Mouse (Mus musculus) induced T-regulatory cell, adult 2 months (primary cell): Measurements from ENCODE around the gene Gmds.

Experiments
- DNase-seq: peaks from one replicate; pipeline ENCODE4 v3.0.0-alpha.2; 2012; ENCODE audit warnings: low read depth

The Gmds gene

GRCm38 (mm10) chr13:31955171-31955570 is 383.4 kb downstream of the Gmds start:
- DNase-seq: no peak

DNA sequence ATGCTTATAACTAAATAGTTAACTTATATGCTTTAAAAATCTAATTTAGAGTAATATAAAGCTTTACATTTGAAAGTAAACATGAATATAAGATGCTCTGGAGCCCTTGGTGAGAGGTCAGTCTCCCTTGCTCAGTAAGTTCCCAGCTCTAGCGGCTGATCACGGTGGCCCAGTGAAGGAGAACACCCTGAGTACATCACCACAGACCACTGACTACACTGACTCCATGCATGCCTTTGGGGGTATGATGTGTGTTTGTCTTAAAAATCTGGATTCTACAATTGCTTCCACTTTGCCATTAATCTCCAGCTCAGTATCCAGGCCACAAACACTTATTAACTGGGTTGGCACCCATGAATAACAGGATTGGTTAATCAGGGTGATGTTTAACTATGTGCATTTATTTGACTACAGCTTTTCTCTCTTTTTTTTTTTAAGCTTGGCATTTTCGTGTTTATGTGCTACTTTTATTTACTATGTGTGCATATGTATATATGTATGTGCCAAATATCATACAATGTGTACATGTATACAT is 393.8 kb downstream of the Gmds start:
- no peak for DNase-seq

DNA sequence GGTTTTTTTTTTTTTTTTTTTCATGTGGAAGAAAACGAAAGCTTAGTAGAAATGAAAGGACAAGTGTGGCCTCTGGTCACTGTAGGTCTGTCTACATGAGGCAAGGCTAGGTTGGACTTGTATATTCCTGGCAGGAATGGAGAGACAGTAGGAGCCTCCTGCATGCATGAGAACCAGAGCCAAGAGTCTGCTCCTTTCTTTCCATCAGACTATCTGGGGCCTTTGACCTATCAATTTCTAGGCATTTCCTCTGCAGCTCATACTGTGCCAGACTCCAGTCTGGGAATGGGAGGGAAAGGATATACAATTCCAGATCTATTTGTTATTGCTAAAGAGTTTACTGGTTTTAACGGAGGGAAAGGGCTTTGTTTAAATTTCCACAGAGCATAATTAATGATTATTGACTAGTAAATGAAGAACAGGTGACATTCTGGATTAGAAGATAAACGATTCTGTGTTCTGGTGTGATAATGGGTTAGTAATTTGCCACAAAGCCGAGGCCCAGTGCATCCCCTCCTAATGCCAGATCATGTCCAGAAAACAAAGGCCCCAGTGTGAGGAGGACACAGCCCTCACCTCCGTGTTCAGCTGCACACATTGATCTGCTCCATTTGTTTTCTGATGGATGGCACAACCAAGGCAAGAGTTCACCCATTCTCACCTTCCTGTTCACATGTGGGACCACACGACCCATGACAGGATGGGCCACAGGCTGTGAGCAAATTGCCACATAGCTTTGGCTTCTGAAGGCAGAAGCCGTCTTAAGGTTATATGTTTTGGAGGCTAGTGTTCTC is 394.9 kb downstream of the Gmds start:
- DNase-seq: no peak

GRCm38 (mm10) chr13:31929299-31929698 is 409.2 kb downstream of the Gmds start:
- DNase-seq: no peak

DNA sequence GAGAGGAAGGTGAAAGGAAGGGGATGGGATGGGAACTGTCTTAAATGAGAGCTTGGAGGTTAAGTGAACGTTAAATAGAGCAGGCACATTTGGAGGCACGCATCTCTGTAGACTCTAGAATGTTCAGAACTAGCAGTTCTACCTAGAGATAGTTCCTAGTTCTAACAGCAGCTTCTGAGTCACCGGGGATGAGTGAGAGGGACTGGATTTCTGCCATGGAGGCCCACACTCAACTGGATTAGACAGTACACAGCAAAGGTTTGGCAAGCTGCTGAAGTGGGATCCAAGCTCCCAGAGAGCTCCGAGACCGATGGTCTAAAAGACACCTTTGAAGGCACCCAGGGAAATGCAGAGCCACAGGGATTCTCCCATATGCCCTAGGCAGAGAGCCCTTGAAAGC is 411.9 kb downstream of the Gmds start:
- no peak for DNase-seq

GRCm38 (mm10) chr13:31924506-31924905 is 414.0 kb downstream of the Gmds start:
- no peak for DNase-seq

DNA sequence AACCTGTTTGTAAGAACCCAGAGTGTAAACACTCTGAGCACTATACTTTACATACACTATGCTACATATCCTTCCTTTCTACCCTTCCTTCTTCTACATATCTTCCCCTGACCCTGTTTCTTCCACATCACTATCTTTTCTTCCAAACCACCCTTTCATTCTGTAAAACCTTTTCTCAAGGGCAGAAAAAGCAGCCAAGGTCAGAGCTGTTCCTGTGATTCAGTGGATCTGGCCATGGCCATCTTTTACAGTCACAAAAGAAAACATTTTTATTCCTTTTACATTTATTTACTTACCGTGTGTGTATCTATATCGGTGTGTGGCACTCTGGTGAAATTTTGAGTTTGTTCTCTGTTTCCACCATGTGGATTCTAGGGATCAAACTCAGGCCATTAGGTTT is 418.8 kb downstream of the Gmds start:
- no peak for DNase-seq

DNA sequence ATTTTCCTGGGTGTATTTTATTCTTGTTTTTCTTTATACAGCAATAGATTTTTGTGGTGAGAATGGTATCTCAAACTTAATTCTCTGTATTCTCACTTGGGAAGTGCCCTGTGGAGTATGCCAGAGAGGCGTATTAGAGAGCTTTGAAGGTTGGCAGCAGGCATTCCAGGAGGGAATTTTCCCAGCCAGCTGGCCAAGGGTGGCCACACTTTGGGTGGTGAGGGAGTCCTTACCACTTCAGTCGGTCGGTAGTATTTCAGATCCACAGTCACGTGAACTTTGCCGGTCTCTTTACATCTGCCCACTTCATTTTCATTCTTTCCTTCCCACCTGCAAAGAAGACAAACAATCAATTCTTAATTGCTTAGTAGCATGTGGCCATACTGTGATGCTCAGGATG is 421.2 kb downstream of the Gmds start:
- DNase-seq: no peak

- DNase-seq: no peak
Measured at GRCm38 (mm10) chr13:31915748-31916147, 422.8 kb downstream of the Gmds start.

DNA sequence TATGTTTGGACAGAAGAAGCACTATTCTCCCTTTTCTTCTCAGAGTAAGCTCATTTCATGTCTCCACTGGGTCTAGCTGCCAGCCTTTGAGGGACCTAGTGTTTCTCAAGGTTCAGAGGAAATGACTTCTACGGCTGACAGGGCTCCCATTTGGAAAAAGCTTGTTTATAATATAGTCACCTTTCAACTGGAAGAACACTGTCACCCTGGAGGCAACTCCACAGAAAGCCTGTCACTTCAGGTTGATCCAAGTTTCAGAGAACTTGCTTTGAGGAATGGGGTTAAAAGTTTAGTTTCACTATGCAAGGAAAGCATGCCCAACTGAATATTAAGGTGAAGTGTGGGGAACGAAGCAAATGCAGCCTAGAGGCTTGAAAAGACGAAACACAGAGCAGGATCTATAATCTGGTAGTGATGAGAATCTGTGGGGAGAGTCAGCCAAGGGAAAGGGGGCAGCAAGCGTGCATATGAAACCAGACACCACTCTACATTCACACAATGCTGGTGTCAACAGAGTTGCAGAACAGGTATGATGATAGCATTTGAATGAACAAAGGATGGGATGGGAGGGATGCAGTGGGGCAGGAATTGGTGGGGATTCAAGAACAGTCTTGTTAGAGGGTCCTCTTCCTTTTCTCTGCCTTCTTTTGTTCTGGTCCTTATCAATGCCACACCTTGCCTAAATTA is 423.5 kb downstream of the Gmds start:
- DNase-seq: no peak

DNA sequence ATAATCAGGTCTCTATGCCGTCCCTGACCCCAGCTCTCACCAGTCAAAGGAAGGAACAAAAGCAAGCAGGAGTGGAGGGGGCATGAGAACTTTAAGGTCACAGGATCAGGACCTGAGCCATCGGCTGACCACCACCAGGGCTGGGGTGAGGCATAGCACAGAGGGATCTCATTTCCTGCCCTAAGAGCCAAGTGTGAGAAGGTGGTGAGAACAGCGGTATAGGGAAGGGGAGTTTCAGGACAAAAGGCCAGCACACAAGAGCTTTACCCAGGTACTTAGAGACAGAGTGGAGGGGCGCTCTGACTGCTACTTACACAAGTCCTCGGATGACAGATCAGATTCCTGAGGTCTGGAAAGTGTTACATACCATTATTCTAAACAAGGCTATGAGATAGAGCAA is 426.6 kb downstream of the Gmds start:
- no peak for DNase-seq

GRCm38 (mm10) chr13:31911362-31911761 is 427.2 kb downstream of the Gmds start:
- no peak for DNase-seq

DNA sequence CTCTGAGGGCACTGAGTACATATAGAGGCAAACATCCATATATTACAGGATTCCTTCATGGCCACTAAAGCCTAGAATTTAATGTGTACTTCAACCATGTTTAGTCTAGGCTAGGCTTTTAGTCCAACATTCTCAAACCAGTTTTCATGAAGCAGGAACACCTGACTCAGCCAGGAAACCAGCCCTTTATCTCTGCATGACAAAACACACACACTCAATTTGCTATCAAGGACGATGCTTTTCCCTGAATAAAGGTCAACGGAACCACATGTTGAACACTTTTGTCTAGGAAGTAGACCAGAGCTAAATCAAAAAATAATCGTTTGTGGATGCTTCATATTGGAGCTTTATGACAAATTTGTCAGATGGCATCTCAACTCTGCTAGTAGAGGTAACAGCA is 429.5 kb downstream of the Gmds start:
- DNase-seq: no peak

DNA sequence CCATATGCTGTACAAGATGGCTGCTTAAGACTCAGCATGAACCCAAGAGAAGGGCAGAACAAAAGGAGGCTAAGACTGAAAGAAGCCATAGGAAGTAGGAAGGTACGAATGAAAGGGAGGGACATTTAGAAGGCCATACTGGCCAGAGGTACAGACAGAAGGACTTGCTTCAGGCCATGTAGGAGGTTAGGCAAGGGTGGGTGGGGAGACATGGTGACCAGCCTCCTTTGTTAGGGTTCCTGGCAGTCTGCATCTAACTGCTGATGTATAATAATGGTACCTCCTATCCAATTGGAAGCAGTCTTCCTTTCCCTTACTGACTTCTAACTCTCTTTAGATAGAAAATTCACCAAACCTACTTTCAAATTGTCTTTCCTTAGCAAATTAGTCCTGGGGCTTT is 432.0 kb downstream of the Gmds start:
- no peak for DNase-seq

GRCm38 (mm10) chr13:31900191-31900590 is 438.3 kb downstream of the Gmds start:
- no peak for DNase-seq

DNA sequence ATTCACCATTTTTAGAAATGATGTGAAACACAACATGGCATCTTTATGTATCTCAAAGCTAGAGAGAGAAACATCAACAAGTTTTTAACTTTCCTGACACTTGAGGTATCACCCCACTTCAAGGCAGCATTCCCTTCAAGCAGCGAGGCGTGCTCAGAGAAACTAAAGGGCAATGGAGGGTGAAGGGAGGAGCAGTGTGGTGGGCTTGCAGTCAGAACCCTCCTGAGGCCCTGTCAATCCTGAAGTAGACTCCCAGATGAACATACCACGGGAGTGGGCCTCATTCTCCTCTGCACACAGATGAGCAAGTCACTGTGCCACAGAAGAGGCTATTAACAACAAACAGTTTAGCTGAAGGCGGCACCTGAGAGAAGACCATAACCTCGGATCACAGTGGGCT is 439.1 kb downstream of the Gmds start:
- DNase-seq: no peak

DNA sequence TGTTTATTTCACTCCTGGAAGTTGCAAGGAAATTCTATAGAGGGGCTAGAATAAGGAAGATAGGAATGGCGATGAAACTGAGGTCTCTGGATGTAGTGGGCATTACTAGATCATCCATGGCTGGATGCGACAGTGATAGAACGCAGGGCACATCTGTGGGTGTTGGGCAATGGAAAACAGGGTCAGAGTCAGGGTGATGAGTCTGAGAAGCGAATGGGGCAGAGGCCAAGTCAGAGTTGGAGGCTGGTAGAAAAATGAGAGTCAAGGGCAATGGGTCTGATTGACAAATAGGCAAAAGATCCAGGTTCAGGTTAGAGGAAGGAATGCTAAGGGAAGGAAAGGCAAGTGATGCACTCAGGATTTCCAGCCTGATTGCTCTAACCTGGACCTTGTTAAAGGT is 441.0 kb downstream of the Gmds start:
- DNase-seq: no peak

DNA sequence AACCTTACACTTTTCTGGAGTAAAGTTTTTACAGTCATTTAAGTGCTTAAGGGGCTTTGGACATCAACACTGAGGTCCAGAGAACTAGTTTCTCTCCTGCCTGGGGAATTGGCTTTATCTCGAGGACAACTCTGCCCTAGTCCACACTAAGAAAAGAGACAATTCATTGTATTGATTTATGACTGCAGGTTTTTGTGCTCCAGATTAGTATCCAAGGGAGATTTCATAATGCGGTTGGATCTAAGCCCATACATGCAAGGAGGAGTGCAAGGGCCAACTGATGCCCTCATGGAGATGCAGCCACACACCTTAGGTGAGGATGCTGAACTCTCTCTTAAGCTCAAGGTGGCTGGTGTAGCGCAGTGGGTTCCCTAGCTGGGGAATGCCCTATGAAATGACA is 444.0 kb downstream of the Gmds start:
- no peak for DNase-seq

DNA sequence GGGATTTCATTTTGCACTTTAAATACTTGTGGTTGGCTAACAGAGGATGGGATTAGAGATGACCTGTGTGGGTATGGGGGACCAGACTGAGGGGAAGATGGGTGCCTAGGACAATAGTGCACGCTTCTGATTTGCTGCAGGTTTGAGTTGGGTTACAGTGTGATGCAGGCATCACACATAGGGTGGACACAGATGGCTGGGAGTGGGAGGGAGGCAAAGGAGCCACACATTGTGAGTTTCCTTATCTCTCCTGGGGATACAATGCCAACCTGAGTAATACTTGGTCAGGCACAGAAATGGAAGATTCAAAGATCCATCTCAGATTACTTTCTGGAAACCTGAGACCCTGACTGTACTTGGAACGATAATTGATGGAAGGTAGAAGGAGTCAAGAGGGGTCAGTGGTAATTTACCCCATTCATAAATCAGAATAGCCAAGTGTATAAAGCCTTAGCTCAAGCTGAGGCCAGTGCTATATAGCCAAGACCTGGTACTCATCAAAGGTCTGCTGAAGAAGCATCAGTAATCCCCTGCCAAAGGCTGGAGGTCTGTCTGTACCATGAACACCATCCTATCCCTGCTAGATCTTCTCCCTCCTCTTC is 445.5 kb downstream of the Gmds start:
- DNase-seq: no peak

DNA sequence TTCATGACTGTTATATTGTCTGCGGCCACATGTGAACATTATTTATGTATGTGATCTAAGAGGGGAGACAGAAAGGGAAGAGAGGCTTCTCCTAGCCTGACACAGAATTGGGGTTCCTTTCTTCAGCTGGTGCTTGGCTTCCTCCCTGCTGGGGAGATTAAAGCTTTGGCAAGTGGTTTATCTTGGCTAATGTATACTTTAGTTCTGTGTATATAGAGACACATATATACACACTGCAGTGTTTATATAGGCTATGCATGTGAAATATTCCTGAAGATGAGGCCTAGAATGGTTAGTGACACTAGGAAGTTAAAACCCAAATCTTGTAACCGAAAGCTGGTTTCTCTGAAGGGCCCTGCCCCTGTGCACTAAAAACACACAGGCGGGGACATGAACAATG is 450.0 kb downstream of the Gmds start:
- DNase-seq: no peak

DNA sequence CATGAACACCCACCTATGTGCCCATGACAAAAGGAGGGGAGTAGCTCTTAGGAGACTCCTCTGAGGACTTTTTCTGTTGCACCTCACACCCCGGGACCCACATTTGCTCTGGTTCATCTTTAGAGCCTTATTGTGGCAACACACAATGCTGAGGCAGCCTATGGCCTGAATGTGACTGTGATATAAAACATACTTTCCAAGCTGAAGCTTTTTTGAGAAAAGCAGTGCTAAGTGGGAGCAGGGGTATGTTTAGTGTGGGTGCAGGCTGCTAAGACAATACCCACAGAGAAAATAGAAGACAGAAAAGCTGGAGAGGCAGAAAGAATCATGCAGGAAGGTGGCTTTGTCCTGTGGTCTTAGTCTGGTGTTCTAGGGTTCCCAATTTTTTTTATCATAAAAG is 452.8 kb downstream of the Gmds start:
- DNase-seq: no peak

DNA sequence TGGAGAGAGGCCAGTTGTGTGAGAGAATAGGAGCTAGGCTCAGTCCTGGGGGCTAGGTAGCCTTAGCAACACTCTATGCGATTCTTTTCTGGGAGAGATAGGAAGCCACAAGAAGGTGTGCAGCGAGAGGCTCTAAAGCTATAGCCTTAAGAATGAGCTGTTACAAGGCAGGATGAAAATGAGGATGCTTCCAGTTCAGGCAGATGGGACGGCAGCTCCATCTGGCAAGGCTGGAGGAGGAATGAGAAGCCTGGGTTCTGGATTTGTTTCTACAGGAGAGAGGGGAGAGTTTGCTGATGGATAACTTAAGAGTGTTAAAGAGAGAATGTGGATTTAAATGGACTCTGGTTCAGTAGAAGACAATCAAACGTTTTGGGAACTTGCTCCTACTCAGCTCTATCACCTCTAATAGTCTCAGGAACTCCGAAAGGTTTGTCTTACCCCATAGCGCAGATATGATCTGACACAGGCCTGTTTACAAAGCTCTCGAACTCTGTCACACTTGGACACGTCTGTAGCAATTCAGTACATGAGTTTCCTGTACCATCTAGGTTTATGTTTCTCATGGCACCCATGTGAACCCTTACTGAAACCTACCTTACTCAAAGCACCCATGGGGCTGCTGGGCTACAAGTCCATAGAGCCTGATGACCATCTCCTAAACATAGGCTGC is 459.6 kb downstream of the Gmds start:
- DNase-seq: no peak

DNA sequence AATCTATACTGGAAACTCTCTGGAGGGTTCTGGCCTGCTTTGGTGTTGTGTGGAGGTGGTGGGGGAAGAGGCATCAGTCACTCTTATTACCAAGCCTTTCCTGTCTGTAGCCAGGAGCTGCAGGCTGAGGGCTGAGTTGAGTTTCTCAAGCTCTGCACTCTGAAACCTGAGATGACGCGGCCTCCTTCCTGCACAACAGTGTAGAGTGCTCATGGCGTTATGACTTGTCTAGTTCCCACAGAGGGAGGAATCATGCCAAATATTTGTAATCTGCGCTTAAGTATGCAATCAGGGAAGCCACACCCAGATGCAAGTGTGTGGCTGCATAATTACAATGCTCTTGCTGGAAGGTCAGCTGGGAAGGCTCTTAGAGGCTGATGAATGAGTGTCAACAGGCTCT is 461.5 kb downstream of the Gmds start:
- peak; percentile 16 for DNase-seq
